Mouse (Mus musculus) stomach, postnatal 0 days (tissue): Measurements from ENCODE around the gene Lonrf2.

ENCODE experiments used
- CTCF ChIP-seq: IDR thresholded peaks from 2 replicates; pipeline ENCODE4 v1.5.1; 2016; ENCODE audit warnings: antibody characterized with exemption, low read depth, mild to moderate bottlenecking, moderate library complexity
- EP300 ChIP-seq: optimal IDR thresholded peaks from 2 replicates; pipeline ENCODE3; 2016; ENCODE audit warnings: antibody characterized with exemption

- TF ChIP-seq CTCF, result no peak
- no peak for TF ChIP-seq EP300
Observed at GRCm38 (mm10) chr1:38796936-38797335, 39.6 kb downstream of the Lonrf2 start.
